Mouse (Mus musculus) ES-Bruce4 (cell line): ENCODE measurements around the gene Gm49322. TPM values are rescaled to one million over a fixed set of nuclear protein-coding genes. Genes with fewer than 3 reads are reported as not detected.

ENCODE experiments used
- H3K27ac ChIP-seq: 2 replicates; pipeline ENCODE4 v1.5.1; 2012; ENCODE audit warnings: low read length, inconsistent platforms; ENCODE audit not compliant: insufficient read depth
- H3K27me3 ChIP-seq: 2 replicates; pipeline ENCODE4 v1.6.1; 2012; ENCODE audit warnings: mild to moderate bottlenecking, low read length, inconsistent platforms; ENCODE audit not compliant: control insufficient read depth, poor library complexity, insufficient read depth, severe bottlenecking
- H3K36me3 ChIP-seq: 2 replicates; pipeline ENCODE4 v1.6.1; 2012; ENCODE audit warnings: inconsistent platforms, mild to moderate bottlenecking, low read length, moderate library complexity; ENCODE audit not compliant: control insufficient read depth, poor library complexity, insufficient read depth, severe bottlenecking
- H3K4me1 ChIP-seq: one replicate; pipeline ENCODE4 v1.8.1; 2011; ENCODE audit warnings: low read length; ENCODE audit not compliant: control insufficient read depth, insufficient read depth
- H3K4me3 ChIP-seq: 2 replicates; pipeline ENCODE4 v1.5.1; 2011; ENCODE audit warnings: low read depth, mild to moderate bottlenecking, low read length
- H3K9ac ChIP-seq: 2 replicates; pipeline ENCODE4 v1.6.1; 2012; ENCODE audit warnings: low read depth, mild to moderate bottlenecking, inconsistent platforms; ENCODE audit not compliant: poor library complexity, severe bottlenecking
- H3K9me3 ChIP-seq: replicated peaks from 2 replicates; pipeline ENCODE4 v1.6.1; 2012; ENCODE audit warnings: mild to moderate bottlenecking, low read length, inconsistent platforms; ENCODE audit not compliant: control insufficient read depth, poor library complexity, insufficient read depth, severe bottlenecking
- CTCF ChIP-seq: IDR thresholded peaks from one replicate; pipeline ENCODE4 v1.8.1; 2011; ENCODE audit warnings: low read depth, low read length
- EP300 ChIP-seq: IDR thresholded peaks from 2 replicates; pipeline ENCODE4 v1.6.1; 2011; ENCODE audit warnings: low read depth, low read length; ENCODE audit not compliant: insufficient read depth
- POLR2A ChIP-seq: IDR thresholded peaks from one replicate; pipeline ENCODE4 v1.8.1; 2011; ENCODE audit warnings: low read length; ENCODE audit not compliant: insufficient read depth
- polyA plus RNA-seq: library from polyadenylated mRNA; stranded (reverse); fragments of >200 nt; gene quantifications from 2 replicates; pipeline ENCODE4 v1.2.4, GENCODE M21; 2011; ENCODE audit warnings: low read depth; ENCODE audit not compliant: missing spikeins, insufficient read depth, insufficient read length

Gm49322 gene
- polyA plus RNA-seq, 1 experiment = 2.4 TPM

- Histone ChIP-seq H3K27me3 (no peaks in the 10 kb centered on the region), H3K4me1 (peaks cover 6% of the 10 kb centered on the region), H3K36me3 (no peaks in the 10 kb centered on the region), H3K9me3 (no peaks in the 10 kb centered on the region), H3K9ac (no peak overlapping the region), H3K27ac (no peak overlapping the region), H3K4me3 (0 out of 2 replicates have a peak overlapping the region, but pooled peaks have one; percentile 8)
- no peak for TF ChIP-seq POLR2A
- TF ChIP-seq CTCF = no peak
- TF ChIP-seq EP300 = no peak
Observed at GRCm38 (mm10) chr10:80584642-80585552, 20.9 kb upstream of the Gm49322 start.

GRCm38 (mm10) chr10:80585581-80585980, 20.2 kb upstream of the Gm49322 start:
- H3K36me3 ChIP-seq = no peaks in the 10 kb centered on the region
- no peaks in the 10 kb centered on the region for H3K27me3 ChIP-seq
- no peak overlapping the region for H3K27ac ChIP-seq
- TF ChIP-seq POLR2A = no peak
- TF ChIP-seq CTCF = no peak
- no peak for TF ChIP-seq EP300
- H3K9ac ChIP-seq = no peak overlapping the region
- H3K4me1 ChIP-seq = peaks cover 6% of the 10 kb centered on the region
- H3K4me3 ChIP-seq = no peak overlapping the region
- H3K9me3 ChIP-seq = no peaks in the 10 kb centered on the region

- Histone ChIP-seq H3K27me3 (no peaks in the 10 kb centered on the region), H3K4me1 (peaks cover 6% of the 10 kb centered on the region), H3K9ac (peak overlapping the region; percentile 30; the same call in 1 of the 2 replicates), H3K27ac (no peak overlapping the region), H3K9me3 (no peaks in the 10 kb centered on the region), H3K4me3 (0 out of 2 replicates have a peak overlapping the region, but pooled peaks have one; percentile 6), H3K36me3 (no peaks in the 10 kb centered on the region)
- TF ChIP-seq CTCF = no peak
- TF ChIP-seq EP300 = no peak
- no peak for TF ChIP-seq POLR2A
Observed at GRCm38 (mm10) chr10:80586407-80587304, 19.2 kb upstream of the Gm49322 start.

- H3K4me1 ChIP-seq = peaks cover 6% of the 10 kb centered on the region
- H3K9me3 ChIP-seq = no peaks in the 10 kb centered on the region
- no peak for TF ChIP-seq CTCF
- TF ChIP-seq EP300 = no peak
- TF ChIP-seq POLR2A = no peak
- H3K4me3 ChIP-seq = no peak overlapping the region
- H3K9ac ChIP-seq = no peak overlapping the region
- H3K27me3 ChIP-seq = no peaks in the 10 kb centered on the region
- no peaks in the 10 kb centered on the region for H3K36me3 ChIP-seq
- no peak overlapping the region for H3K27ac ChIP-seq
Observed at GRCm38 (mm10) chr10:80587305-80587657, 18.5 kb upstream of the Gm49322 start.

GRCm38 (mm10) chr10:80589127-80589878, 16.5 kb upstream of the Gm49322 start:
- H3K4me3 ChIP-seq = peak overlapping the region; percentile 93
- no peaks in the 10 kb centered on the region for H3K36me3 ChIP-seq
- TF ChIP-seq EP300 (no peak), CTCF (no peak), POLR2A (no peak)
- H3K9me3 ChIP-seq = no peaks in the 10 kb centered on the region
- no peaks in the 10 kb centered on the region for H3K27me3 ChIP-seq
- peaks cover 6% of the 10 kb centered on the region for H3K4me1 ChIP-seq
- H3K9ac ChIP-seq = peak overlapping the region; percentile 79
- H3K27ac ChIP-seq = no peak overlapping the region
